Mouse (Mus musculus): Measurements from ENCODE around the gene Ankrd35.

DNA sequence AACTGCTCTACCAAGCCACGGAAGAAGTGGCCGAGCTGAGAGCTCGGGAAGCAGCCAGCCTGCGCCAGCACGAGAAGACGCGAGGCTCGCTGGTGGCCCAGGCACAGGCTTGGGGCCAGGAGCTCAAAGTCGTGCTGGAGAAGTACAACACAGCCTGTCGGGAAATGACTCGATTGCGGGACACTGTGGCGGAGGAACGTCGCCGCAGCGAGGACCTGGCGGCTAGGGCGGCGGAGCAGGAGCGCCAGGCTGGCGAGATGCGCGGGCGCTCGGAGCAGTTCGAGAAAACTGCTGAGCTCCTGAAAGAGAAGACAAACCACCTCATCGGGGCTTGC, 14.9 kb downstream of the Ankrd35 start:
- TF ChIP-seq POLR2A (IDR thresholded peaks at IDR 0.05; ENCODE audit: low read depth, low read length) (no peak), CTCF (IDR thresholded peaks at IDR 0.05; ENCODE audit: extremely low read depth, insufficient read depth, insufficient read length, insufficient replicate concordance) (no peak)

Measured in spleen, adult 2 months (tissue).